Mouse (Mus musculus) left cerebral cortex, postnatal 25 days (tissue): ENCODE results near the gene Tiam1. TPM values are rescaled to one million over a fixed set of nuclear protein-coding genes. Genes with fewer than 3 reads are reported as not detected.

Experiments
- DNase-seq, 2 experiments: peaks; one replicate each; pipeline ENCODE4 v3.0.0; 2022; ENCODE audit warnings: low spot score in 2 of 2, mixed read lengths in 1 of 2
- intact Hi-C: fragments of 180-260 bp; cut with DNase I; formaldehyde crosslinking; loops from one replicate; pipeline ENCODE4 v1.15.1; 2025
- total RNA-seq, 2 experiments: library from RNA; stranded (reverse); gene quantifications; 2 replicates each; pipeline ENCODE4 v1.2.3; 2021

Gene Tiam1
- total RNA-seq, 2 experiments from 2014 or later: 108 to 118 TPM

- intact Hi-C loops: no loop called here
- no peak for DNase-seq
Observed at GRCm38 (mm10) chr16:89839829-89840228, 303.7 kb downstream of the Tiam1 start.

GRCm38 (mm10) chr16:89837096-89837495, 306.5 kb downstream of the Tiam1 start:
- intact Hi-C loops: no loop called here
- no peak for DNase-seq

- DNase-seq: no peak
Observed at GRCm38 (mm10) chr16:89835551-89835950, 308.0 kb downstream of the Tiam1 start.

DNA sequence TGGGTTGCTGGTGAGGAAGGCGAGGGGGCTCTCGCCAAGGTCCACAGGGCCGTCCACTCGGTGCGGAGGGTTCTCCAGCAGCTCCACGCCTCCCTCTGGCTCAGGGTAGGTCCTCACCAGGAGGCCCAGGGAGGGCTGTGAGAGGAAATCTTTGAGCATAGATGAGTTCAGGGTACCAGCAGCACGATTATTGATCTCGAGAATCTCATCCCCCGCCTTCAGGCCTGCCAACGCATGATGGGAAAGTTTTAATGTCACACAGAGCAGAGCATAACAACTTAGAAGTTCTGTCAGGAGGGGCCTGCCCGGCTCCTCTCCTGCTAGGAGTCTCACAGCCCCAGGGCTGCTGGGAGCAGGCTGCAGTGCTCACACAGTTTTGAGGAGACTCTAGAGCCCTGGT, 310.6 kb downstream of the Tiam1 start:
- DNase-seq: no peak
- intact Hi-C loops: no loop called here

More at GRCm38 (mm10) chr16:89835551-89835950, 308.0 kb downstream of the Tiam1 start:
- intact Hi-C loops: no loop called here

DNA sequence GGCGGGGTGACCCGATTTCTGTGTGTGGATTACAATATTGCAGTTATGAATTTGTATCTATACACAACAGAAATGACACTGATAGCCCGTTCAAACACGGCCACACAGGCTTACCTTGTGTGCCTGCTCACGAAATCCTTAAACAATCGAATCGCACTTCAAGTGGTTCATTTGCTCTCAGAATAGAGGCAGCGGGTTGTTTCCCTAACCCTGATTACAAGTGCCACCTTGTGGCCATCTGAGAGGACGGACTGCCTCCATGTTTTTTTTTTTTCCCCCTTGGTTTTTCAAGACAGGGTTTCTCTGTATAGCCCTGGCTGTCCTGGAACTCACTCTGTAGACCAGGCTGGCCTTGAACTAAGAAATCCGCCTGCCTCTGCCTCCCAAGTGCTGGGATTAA, 312.4 kb downstream of the Tiam1 start:
- intact Hi-C loops: loop anchor here (1.0 kb wide), 1 partner anchor 57 kb away; no protein-coding TSS in a partner anchor
- peak; percentile 63 to 82 for DNase-seq

DNA sequence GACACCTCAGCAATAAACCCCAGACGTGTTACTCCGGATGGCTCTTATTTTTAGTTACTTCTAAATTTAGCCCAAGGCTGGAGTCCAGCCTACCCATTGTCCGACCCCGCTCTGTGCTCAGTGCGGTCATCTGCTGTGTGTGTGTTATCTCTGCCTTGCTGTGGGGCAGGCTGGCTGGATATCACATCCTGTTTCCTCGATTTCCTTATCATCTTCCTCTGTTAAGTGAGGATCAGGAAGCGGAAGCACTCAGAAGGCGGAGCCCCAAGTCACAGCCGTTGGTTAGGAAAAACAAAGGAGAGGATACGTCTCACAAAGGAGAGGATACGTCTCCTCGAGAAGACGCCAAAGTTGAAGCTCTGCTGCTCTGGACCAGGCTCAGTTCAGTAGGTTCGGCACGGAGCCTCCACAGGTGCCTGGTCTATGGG, 313.3 kb downstream of the Tiam1 start:
- no peak for DNase-seq
- intact Hi-C loops: no loop called here

GRCm38 (mm10) chr16:89827496-89828125, 316.0 kb downstream of the Tiam1 start:
- DNase-seq: peak in 1 of 2 experiments; percentile 21
- intact Hi-C loops: no loop called here

- intact Hi-C loops: no loop called here
- no peak for DNase-seq
Observed at GRCm38 (mm10) chr16:89825875-89826274, 317.7 kb downstream of the Tiam1 start.

GRCm38 (mm10) chr16:89822882-89823281, 320.7 kb downstream of the Tiam1 start:
- intact Hi-C loops: no loop called here

DNA sequence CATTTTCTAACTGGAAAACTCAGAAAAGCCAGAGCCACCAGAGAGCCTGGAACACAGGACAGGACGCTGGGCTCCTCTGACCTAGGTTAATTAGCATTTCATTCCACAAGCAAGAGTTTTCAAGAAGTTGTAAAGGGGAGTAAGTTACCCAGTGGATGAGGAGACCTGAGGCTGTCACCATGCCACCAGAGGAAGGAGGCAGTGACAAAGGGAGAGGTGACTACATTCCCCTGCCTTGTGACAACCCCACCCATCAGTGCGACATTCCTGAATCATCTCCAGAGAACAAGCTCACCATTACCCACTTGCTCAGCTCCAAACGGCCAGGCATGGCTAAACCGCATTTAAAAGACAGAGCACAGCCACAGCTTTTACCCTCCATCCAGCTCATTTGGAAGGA, 324.9 kb downstream of the Tiam1 start:
- intact Hi-C loops: no loop called here
- DNase-seq: no peak

More at GRCm38 (mm10) chr16:89822882-89823281, 320.7 kb downstream of the Tiam1 start:
- peak in 1 of 2 experiments; percentile 46 for DNase-seq

DNA sequence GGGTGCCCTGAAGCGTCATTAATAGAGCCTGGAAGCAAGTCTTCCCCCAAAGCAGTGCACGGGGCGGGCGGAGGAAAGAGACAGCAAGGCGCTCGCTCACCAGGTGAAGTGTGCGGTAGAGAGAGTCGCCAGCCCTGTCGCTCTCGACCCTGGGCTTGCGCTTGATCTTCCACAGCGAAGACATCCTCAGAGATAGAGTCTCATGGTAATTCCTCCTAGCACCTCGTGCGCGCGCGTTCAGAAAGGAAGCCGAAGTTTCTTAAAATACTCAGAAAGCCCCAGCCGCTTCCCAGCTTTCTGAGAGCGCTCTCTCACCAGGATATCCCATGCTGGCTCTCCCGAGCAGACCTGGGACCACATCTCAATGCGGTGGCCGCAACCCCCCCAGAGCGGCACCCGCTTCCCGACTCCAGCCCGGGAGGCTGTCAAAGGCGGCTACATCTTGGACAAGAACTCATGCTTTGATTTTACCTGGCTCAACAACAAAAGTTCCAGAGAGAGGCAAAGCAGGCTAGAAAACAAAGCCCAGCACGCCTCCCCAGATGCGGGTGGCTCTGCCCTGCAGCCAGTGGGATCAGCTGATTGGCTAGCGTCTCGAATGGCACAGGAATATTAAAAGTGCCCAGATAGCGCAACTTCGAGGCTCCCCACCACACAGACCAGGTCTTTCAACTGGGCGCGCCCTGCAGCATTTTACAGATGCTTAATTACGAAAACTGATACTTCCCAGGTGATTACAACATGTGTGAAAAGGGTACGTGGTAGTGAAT, 325.5 kb downstream of the Tiam1 start:
- intact Hi-C loops: loop anchor here (1.0 kb wide), 2 partner anchors 30 to 43 kb away; no protein-coding TSS in a partner anchor
- DNase-seq: peak; percentile 20 to 53

DNA sequence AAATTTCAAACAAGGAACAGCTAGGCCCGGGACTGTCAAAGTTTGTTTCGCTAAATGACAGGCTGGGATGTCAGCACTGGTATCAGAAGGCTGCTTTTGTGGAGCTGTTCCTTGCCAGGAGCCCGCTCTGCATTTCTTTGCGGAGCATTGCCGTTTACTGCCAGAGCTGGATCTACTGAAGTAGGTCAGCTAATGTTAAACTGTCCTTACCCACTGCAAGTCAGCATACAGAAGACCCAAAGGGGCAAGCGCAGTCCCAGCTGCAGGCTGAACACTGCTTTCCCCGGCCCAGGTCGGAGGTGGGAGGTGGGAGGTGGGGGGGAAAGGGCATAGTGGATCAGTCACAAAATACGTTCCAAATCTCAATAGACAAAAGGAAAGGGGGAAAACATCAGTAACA, 326.3 kb downstream of the Tiam1 start:
- DNase-seq: peak in 1 of 2 experiments; percentile 55

GRCm38 (mm10) chr16:89816506-89817172, 326.9 kb downstream of the Tiam1 start:
- intact Hi-C loops: loop anchor here (1.0 kb wide), 2 partner anchors 28 to 41 kb away; no protein-coding TSS in a partner anchor
- peak; percentile 21 to 83 for DNase-seq

More for the DNA sequence above, 326.3 kb downstream of the Tiam1 start:
- intact Hi-C loops: loop anchor here (1.0 kb wide), 2 partner anchors 29 to 42 kb away; no protein-coding TSS in a partner anchor

DNA sequence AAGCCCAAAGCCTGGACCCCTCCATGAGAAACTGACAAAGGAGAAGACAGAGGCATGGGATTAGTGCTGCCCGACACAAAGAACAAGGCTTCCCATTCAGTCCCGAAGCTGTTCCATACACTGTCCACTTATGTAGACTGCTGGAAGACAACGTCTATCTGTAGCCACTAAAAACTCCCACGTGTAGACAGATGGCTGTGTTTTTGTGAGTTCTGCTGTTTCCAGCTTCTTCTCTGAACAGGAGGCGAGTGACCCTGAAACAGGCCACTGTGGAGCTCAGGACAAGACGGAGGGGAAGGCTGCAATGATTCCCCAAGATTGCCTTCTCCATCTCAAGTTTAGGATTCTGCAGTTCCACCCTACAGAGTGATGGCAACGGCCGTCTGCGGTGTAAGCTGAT, 330.0 kb downstream of the Tiam1 start:
- intact Hi-C loops: no loop called here
- peak; percentile 27 to 75 for DNase-seq

DNA sequence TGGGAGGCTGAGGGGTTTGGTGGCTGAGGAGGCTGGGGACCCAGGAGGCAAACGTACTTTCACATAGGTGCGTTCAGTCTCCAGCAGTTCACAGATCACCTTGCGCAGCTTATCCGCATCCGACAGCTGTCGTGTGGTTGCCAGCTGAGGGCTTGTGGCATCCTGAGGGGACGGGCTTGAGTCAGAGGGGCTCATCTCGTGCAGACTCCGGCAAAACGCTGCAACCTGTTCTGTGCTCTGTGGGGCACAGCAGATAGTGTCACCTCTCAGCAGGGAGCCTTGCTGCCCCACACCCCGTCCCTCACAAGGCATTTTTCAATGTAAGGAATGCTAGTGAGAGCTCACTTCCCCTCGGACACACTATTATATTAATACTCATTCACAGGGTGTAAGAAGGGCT, 330.7 kb downstream of the Tiam1 start:
- intact Hi-C loops: no loop called here
- no peak for DNase-seq

DNA sequence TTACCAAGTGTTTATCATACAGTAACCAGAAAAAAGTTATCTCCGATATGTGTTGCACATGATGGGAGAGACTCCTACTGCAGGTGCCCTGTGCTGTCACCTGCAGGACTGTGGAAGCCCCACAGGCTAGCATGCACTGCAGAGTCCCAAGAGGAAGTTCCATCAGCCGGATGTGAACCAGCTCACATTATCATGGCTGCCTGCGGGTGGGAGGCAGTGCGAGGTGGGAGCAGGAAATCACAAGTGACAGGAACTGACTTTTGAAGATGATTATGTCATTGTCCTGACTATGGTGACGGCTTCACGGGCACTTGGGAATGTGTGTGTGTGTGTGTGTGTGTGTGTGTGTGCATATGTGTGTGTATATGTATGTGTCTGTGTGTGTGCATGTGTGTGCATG, 333.2 kb downstream of the Tiam1 start:
- intact Hi-C loops: no loop called here
- DNase-seq: no peak

GRCm38 (mm10) chr16:89808168-89808567, 335.4 kb downstream of the Tiam1 start:
- DNase-seq: no peak
- intact Hi-C loops: no loop called here

DNA sequence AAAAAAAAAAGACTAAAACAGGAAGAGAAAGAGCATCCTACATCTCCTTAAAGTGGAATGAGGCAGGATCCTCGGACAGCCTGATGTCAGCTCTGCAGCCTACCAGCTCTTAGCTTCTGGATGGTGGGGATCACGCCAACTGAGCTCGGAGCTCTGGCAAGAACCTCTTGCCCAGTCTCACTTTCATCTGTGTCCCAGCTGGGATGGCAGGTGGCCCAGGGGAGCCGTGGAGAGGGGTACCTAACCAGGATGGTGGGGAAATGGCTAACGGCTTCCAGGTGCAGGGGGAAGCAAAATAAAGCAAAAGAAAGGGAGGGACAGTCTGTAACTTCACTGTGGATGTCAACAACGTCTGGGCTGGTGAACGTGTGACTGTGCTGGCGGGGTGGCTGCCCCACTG, 337.6 kb downstream of the Tiam1 start:
- intact Hi-C loops: no loop called here
- DNase-seq: no peak

- intact Hi-C loops: no loop called here
Observed at GRCm38 (mm10) chr16:89805210-89805609, 338.4 kb downstream of the Tiam1 start.

DNA sequence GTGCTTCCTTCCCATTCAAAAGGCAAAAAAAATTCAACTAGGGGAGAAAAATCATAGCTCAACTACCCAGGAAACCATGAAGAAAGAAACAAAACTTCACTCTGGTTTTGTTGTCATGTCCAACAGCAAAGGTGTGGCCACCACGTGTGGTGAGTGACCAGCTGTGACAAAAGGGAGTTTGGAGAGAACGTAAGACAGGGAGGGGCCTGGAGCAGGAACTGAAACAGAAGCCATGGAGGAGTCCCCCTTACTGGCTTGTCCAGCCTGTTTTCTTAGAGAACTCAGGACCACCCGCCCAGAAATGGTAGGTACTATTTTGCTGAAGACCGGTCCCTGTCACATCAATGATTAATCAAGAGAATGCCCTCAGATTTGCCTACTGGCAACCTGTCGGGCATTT, 342.1 kb downstream of the Tiam1 start:
- intact Hi-C loops: no loop called here
- DNase-seq: no peak

More at GRCm38 (mm10) chr16:89805210-89805609, 338.4 kb downstream of the Tiam1 start:
- DNase-seq: no peak
